Mouse (Mus musculus) heart, postnatal 36 days (tissue): ENCODE results near the gene Xylt2. TPM values are rescaled to one million over a fixed set of nuclear protein-coding genes. Genes with fewer than 3 reads are reported as not detected.
"Not testable (repeated sequence)": the region's sequence is repeated elsewhere in the genome, so short reads cannot be mapped to it uniquely, and the experiment has no call there.

ENCODE experiments used
- DNase-seq, 2 experiments: peaks; one replicate each; pipeline ENCODE4 v3.0.0; 2021 to 2022
- intact Hi-C: fragments of 180-260 bp; cut with DNase I; formaldehyde crosslinking; loops from one replicate; pipeline ENCODE4 v1.15.1; 2025
- total RNA-seq, 2 experiments: library from RNA; stranded (reverse); gene quantifications; 2 replicates each; pipeline ENCODE4 v1.2.3; 2021

Gene Xylt2
- 10 to 100 TPM in 1 of 2 experiments, 1 to 10 TPM in 1; 10.0 to 10.4 TPM for total RNA-seq

GRCm38 (mm10) chr11:94676754-94677606, at the start of gene Xylt2:
TSS of gene Xylt2 (minus strand) at chr11:94677515.
- peak; percentile 94 to 95 for DNase-seq
- intact Hi-C loops, result no loop called here

GRCm38 (mm10) chr11:94719216-94719615, 41.9 kb upstream of the Xylt2 start:
- no peak for DNase-seq
- intact Hi-C loops, result loop anchor here (5.0 kb wide), 1 partner anchor 87 kb away; no protein-coding TSS in a partner anchor

- intact Hi-C loops, result loop anchor here (5.0 kb wide), 1 partner anchor 86 kb away; no protein-coding TSS in a partner anchor
- no peak for DNase-seq
Measured at GRCm38 (mm10) chr11:94718113-94718909, 41.0 kb upstream of the Xylt2 start.

- intact Hi-C loops, result loop anchor here (2.0 to 5.0 kb wide), 2 partner anchors 85 to 168 kb away; partner anchors contain the start of gene Rsad1
- no peak for DNase-seq
Measured at GRCm38 (mm10) chr11:94717239-94717638, 39.9 kb upstream of the Xylt2 start.

DNA sequence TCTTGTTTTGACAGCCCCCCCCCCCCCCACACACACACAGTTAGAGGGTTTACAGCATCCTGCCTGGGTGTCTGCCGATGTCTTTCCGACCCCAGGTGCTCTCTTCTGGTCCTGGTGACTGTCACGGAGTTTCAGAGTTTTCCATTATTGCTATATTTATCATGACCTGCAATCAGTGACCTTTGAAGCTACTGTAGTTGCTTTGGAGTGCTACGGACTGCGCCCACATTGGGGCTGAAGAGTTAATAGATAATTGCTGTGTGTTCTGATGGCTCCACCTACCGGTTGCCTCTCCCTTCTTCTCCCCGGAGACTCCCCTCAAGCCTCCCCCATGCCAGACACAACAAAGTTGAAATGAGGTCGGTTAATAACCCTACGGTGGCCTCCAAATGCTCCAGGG, 39.4 kb upstream of the Xylt2 start:
- peak; percentile 39 to 47 for DNase-seq
- intact Hi-C loops, result loop anchor here (2.0 to 5.0 kb wide), 2 partner anchors 84 to 168 kb away; partner anchors contain the start of gene Rsad1

DNA sequence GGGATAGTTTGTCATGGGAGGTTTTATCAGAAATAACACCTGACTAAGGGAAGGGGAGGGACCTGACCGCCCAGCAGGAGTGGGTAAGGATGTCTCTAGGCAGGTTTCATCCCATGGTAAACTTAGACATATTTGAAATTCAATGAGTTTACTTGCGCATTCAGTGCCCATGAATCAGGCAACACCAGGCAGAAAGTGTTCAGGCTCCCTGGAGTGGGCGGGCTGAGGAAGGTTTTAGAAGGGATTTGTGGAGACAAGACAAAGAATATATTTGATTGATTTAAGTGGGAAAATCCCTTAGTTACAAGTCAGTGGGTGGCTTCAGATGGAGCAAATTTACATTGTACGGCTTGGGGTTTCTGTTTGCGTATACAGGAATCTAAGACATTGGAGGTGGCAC, 38.3 kb upstream of the Xylt2 start:
- intact Hi-C loops, result loop anchor here (2.0 to 5.0 kb wide), 2 partner anchors 83 to 167 kb away; partner anchors contain the start of gene Rsad1
- DNase-seq, result no peak

DNA sequence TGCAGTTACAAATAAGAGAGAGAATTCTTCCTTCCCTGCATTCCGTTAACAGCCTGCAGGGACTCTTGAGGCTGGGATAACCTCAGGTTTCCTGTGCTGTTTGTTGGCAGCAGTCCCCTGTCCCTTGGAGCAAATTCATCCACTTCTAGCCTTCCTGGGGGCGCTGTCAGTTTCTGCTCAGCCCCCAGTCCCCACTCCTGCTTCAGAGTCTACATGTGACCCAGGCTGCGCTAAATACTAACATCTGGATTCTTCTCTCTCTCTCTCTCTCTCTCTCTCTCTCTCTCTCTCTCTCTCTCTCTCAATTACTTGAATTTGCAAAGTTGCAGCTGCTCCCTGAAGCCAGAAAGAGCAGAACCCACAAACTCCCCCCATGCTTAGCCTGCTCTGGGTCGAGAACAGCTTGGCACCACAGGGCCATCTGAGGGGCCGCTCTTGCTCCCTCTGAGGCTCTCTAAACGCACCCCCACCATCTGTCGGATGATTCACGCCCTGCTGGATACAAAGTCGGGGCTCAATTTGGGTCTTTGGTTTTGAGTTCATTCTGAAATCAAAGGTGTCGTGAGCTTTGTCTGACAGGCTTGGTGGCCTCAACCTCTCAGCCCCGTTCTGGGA, 36.0 kb upstream of the Xylt2 start:
- intact Hi-C loops, result no loop called here
- DNase-seq, result no peak

DNA sequence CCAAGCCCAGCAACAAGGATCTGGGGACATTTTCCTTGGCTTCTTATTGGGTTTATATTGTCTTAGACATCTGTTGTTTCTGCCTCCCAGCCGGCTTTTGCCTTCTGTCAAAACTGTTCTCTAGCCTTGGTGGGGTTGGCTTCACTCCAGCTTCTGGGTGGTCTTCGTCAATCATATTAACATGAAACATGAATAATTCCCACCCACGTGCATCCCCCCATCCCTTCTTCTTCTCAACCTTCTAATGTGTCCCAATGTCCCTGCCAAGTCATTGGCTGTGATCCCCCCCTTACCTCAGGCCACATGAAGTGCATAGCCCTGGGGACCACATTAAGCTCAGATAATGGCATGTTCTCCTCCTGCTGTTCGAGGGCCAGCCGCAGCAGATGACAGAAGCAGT, 27.2 kb upstream of the Xylt2 start, which contains the start of gene Gm11541:
TSS of gene Gm11541 (minus strand) at position 28 of the 400 bp plus-strand sequence.
- no peak for DNase-seq
- intact Hi-C loops, result no loop called here

DNA sequence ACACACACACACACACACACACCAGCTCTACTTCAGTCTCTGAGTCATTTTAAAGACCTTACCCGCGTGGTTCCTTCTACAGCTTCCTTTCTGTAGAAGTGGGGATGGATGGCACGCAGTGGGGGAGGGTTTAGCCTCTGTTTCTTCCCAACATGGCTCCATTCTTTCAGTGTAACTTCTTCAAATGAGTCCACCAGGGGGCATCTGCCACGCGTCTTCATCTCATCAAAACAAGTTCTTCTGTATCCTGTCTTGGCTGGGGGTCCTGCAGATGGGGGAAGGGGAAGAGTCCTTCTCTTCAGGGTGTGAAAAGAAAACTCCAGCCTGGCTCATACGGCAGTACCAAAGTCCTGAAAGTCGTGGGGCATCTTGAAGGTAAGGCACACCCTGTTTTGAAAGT, 26.7 kb upstream of the Xylt2 start:
- intact Hi-C loops, result no loop called here
- no peak for DNase-seq

GRCm38 (mm10) chr11:94702216-94702610, 24.9 kb upstream of the Xylt2 start:
- intact Hi-C loops, result no loop called here
- DNase-seq, result no peak

DNA sequence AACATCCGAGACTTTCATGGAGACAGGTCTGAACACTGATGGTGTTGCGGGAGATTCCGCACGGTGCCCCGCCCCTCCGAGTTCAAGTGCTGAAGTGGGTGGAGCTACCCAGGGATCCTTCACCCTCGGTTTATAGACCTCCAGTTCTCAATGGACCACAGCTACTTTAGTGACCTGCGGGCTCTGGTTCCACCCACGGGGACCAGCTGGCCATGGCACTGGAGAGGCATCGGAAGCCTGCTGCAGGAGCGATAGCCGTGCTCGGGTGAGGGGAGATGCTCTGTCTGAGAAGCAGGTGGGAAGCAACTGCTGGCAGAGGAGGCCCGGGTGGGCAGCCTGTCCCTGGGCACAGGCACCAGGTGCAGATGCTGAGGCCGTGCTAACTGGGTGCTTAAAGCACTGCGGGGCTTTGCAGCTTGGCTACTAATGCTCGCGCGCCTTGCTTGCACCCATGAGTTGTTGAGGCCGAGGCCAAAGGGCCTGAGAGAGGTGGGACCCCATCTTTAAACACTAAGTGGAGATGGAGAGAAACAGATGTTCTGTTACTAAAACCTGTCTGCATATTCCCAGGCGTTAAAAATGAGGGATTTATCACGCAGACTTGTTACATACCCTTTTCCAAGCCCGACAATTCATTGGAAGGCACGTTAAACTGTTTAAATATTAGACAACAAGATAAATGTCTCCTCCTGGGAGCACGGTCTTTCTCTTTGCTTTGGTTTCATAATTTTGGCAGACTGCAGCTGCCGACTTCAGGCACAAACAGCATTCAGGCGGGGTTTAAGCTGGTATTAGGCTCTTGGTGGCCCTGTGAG, 24.3 kb upstream of the Xylt2 start:
- no peak for DNase-seq
- intact Hi-C loops, result no loop called here

DNA sequence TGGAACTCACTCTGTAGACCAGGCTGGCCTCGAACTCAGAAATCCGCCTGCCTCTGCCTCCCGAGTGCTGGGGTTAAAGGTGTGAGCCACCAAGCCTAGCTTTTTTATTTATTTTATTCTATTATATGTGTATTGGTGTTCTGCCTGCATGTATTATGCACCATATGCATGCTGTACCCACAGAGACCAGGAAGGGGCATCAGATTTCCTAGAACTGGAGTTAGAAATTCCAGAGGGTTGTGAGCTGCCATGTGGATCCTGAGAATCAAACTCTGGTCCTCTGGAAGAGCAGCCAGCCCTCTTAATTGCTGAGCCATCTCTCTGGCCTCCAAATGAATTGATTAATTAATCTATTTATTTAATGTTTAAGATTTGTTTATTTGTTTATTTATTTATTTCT, 22.1 kb upstream of the Xylt2 start:
- intact Hi-C loops, result no loop called here
- DNase-seq, result no peak

DNA sequence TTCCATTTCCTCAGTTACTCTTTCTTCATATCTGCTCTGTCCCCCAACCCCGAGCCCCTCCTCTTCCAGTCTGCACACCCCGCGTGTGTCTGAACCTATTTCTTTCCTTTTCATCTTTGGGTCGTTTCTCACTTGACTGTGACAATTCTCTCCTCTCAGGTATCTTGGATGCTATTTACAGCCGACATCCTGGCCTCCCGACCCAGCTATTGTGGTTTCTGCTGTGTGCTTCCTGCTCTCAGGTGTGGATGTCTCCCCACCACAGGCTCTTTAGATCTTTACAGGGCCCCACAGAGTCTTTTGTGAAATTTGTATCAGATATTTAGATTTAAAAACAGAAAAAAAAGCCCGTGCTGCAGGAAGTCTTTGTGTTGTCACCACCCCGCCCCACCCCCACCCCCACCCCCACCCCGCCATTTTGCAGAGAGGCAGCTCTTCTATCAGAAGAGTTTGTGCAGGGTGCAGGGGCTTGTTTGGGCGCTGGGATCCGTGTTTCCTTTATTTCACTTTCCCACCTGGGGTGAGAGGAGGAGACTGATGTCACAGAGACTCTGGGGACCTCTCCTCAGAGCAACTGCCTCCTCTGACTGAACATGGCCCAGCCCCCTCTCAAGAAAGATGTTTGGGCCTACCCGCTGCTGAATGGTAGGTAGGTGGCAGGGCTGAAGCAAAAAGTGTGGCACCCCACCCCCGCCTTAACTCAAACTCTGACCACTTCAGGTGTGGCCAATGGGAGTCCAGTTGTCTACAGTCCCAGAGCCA, 20.6 kb upstream of the Xylt2 start:
- DNase-seq, result no peak
- intact Hi-C loops, result no loop called here

DNA sequence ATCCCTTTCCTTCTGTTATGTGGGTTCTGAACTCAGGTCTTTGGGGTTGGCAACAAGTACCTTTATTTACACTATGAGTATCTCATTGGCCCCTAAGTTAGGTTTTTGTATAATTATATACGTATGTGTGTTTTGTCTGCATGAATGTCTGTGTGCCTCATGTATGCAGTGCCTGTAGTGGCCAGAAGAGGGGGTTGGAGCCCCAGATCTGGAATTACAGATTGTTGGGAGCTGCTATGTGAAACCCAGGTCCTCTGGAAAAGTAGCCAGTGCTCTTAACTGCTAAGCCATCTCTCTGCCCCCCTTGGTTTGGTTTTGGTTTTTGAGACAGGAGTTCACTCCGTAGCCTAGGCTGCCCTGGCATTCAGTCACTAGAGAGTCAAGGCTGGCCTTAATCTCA, 19.8 kb upstream of the Xylt2 start:
- intact Hi-C loops, result no loop called here
- no peak for DNase-seq

DNA sequence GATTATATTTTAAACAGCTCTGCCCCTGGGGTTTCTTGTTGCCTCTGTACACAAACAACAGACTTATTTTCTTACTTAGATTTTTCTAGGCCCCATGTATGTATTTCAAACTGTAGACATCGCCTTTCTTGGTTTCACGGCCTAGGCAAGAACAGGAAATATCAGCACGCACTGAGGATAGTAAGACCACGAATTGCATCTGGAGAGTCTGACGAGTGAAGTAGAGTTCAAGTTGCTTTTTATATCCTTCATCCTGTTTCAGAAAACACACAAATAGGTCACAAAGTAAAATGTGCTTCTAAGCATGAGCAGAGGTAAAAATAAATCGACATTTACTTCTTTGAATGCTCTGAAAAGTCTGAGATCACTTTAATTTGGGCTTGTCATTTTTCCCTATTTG, 18.2 kb upstream of the Xylt2 start:
- intact Hi-C loops, result no loop called here

GRCm38 (mm10) chr11:94692502-94692901, 15.2 kb upstream of the Xylt2 start:
- intact Hi-C loops, DNase-seq: not testable (repeated sequence)

More for the DNA sequence above, 18.2 kb upstream of the Xylt2 start:
- no peak for DNase-seq

GRCm38 (mm10) chr11:94687178-94687577, 9.9 kb upstream of the Xylt2 start:
- intact Hi-C loops, result no loop called here
- no peak for DNase-seq

- intact Hi-C loops, result no loop called here
Measured at GRCm38 (mm10) chr11:94682427-94682826, 5.1 kb upstream of the Xylt2 start.

GRCm38 (mm10) chr11:94681640-94682039, 4.3 kb upstream of the Xylt2 start:
- intact Hi-C loops, result no loop called here
- DNase-seq, result no peak

More at GRCm38 (mm10) chr11:94682427-94682826, 5.1 kb upstream of the Xylt2 start:
- no peak for DNase-seq
